Mouse (Mus musculus): ENCODE measurements around the gene Peak1. TPM values are rescaled to one million over a fixed set of nuclear protein-coding genes. Genes with fewer than 3 reads are reported as not detected.

Gene Peak1
- 5.4 and 6.0 TPM in 2 replicates for polyA plus RNA-seq (2012; rRNA removed)

DNA sequence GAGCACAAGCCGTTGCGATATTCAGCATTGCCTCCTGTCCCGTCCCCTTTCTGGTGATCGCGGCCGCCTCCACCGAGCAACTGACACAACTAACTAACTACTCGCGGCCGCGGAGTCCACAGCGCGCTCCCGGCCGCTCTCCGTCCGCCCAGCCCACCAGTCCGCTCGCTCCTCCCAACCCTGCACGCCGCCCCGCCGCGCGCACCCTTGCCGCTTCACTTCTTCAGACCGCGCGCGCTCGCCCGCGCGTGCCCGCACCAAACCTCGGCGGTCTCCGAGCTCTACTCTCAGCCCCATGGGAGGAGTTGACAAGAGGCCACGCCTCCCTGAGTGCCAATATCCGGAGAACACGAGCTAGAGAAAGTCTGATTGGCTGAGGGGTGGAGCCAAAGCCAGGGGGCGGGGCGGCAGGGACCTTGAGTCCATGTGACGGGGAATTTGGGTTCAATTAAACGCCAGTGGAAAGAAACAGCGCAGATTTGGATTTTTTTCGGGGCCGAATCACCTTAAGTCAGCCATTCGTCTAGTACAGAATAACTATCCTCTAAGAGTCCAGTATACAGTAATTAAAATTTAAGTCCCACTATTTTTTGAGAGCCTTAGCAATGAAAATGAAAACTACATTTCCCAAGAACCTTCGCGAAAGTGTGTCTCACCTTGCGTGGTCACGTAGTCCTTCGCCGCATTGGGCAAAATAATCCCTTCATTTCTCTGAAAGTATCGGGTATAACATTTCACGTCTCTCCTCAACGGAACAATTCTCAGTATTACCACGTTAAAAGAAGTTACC lies at the start of gene Peak1, which contains the start of gene Hmg20a:
TSS of gene Peak1 (minus strand) at position 120 of the 790 bp plus-strand sequence.
TSS of gene Hmg20a (plus strand) at position 662 of the 790 bp plus-strand sequence.

DNA sequence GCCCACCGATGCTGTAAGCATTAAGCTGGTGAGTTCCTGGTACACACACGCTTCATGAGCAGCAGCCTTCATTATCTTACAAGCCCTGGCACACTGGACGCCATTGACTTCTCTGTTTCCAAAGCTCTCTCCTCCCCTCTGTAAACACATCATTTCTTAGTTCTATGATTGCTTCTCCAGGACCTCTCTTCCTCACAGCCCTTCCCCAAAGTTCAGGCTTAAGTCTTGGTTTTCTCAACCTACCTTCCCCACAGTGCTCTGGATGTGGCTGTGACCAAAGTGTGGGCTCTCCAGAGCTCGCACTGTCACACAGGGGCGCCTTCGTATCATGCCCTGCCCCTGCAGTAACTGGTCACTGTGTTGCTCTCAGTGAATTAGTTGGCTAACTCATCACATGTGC lies 252.5 kb downstream of the Peak1 start, which contains the start of gene Tspan3:
TSS of gene Tspan3 (minus strand) at position 101 of the 400 bp plus-strand sequence.

Other genes with a start within 250 kb of the Peak1 start
- 85.9 and 90.2 TPM in 2 replicates for gene Hmg20a, start 542 bp upstream of the Peak1 start, polyA plus RNA-seq (2012; rRNA removed)